Mouse (Mus musculus): ENCODE measurements around the gene Avpi1. TPM values are rescaled to one million over a fixed set of nuclear protein-coding genes. Genes with fewer than 3 reads are reported as not detected.

Gene Avpi1
- polyA plus RNA-seq, 1 experiment from 2014 or later, result 26.0 TPM

GRCm38 (mm10) chr19:42146276-42147010 lies 17.6 kb upstream of the Avpi1 start:
- no peaks in the 10 kb centered on the region for H3K27me3 ChIP-seq (ENCODE audit: control insufficient read depth, insufficient read depth, low read length)
- H3K9me3 ChIP-seq (ENCODE audit: control insufficient read depth, low read length), result no peaks in the 10 kb centered on the region
- peak overlapping the region; percentile 70; the same call in 1 of the 2 replicates for H3K9ac ChIP-seq (ENCODE audit: low read length)
- no peak for ATAC-seq (ENCODE audit: insufficient number of reproducible peaks, low FRiP score, low TSS enrichment, low read depth)
- H3K27ac ChIP-seq (replicated peaks; ENCODE audit: low read depth, low read length), result no peak overlapping the region
- no peak for DNase-seq (ENCODE audit: low spot score)
- no peak overlapping the region; the same call in 1 of the 2 replicates for H3K4me2 ChIP-seq (ENCODE audit: low read depth, severe bottlenecking)
- no peaks in the 10 kb centered on the region for H3K36me3 ChIP-seq (ENCODE audit: control insufficient read depth, insufficient read depth, low read length)
- H3K4me1 ChIP-seq (ENCODE audit: control insufficient read depth, insufficient read depth, low read length), result peaks cover 12% of the 10 kb centered on the region; the same call in 1 of the 2 replicates
- whole genome bisulfite sequencing, result 89% methylated on average over 9 of the region's 9 CpGs
- H3K4me3 ChIP-seq (ENCODE audit: low read depth, low read length), result no peak overlapping the region

DNA sequence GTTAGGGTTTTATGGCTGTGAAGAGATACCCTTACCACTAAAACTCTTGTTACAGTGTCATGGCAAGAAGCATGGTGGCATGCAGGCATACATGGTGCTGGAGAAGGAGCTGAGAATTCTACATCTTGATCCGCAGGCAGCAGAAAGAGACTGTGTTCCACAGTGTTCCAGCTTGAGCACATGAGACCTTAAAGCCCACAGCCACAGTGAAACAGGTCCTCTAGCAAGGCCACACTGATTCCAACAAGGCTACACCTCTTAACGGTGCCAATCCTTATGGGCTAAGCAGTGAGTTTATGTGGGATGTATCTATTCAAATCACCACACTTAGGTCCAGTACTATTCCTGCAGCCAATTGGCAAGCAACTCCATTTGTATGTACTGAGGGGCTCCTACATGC lies 16.9 kb upstream of the Avpi1 start:
- H3K27me3 ChIP-seq (ENCODE audit: control insufficient read depth, insufficient read depth, low read length), result no peaks in the 10 kb centered on the region
- H3K4me1 ChIP-seq (ENCODE audit: control insufficient read depth, insufficient read depth, low read length), result peaks cover 12% of the 10 kb centered on the region; the same call in 1 of the 2 replicates
- H3K27ac ChIP-seq (replicated peaks; ENCODE audit: low read depth, low read length), result no peak overlapping the region
- no peak overlapping the region for H3K4me2 ChIP-seq (ENCODE audit: low read depth, severe bottlenecking)
- no peak overlapping the region for H3K4me3 ChIP-seq (ENCODE audit: low read depth, low read length)
- DNase-seq (ENCODE audit: low spot score) (no peak), ATAC-seq (ENCODE audit: insufficient number of reproducible peaks, low FRiP score, low TSS enrichment, low read depth) (no peak)
- no peaks in the 10 kb centered on the region for H3K36me3 ChIP-seq (ENCODE audit: control insufficient read depth, insufficient read depth, low read length)
- WGBS, result 94% methylated on average over 2 of the region's 2 CpGs
- no peak overlapping the region for H3K9ac ChIP-seq (ENCODE audit: low read length)
- H3K9me3 ChIP-seq (ENCODE audit: control insufficient read depth, low read length), result no peaks in the 10 kb centered on the region

GRCm38 (mm10) chr19:42145210-42145609 lies 16.4 kb upstream of the Avpi1 start:
- H3K9ac ChIP-seq (ENCODE audit: low read length), result no peak overlapping the region
- DNase-seq (ENCODE audit: low spot score) (no peak), ATAC-seq (ENCODE audit: insufficient number of reproducible peaks, low FRiP score, low TSS enrichment, low read depth) (no peak)
- no peak overlapping the region for H3K27ac ChIP-seq (replicated peaks; ENCODE audit: low read depth, low read length)
- no peaks in the 10 kb centered on the region for H3K27me3 ChIP-seq (ENCODE audit: control insufficient read depth, insufficient read depth, low read length)
- no peak overlapping the region for H3K4me2 ChIP-seq (ENCODE audit: low read depth, severe bottlenecking)
- 73% methylated on average over 4 of the region's 4 CpGs for WGBS
- H3K9me3 ChIP-seq (ENCODE audit: control insufficient read depth, low read length), result no peaks in the 10 kb centered on the region
- H3K36me3 ChIP-seq (ENCODE audit: control insufficient read depth, insufficient read depth, low read length), result no peaks in the 10 kb centered on the region
- H3K4me3 ChIP-seq (ENCODE audit: low read depth, low read length), result no peak overlapping the region
- peaks cover 12% of the 10 kb centered on the region; the same call in 1 of the 2 replicates for H3K4me1 ChIP-seq (ENCODE audit: control insufficient read depth, insufficient read depth, low read length)

- no peaks in the 10 kb centered on the region for H3K27me3 ChIP-seq (ENCODE audit: control insufficient read depth, insufficient read depth, low read length)
- peaks cover 9% of the 10 kb centered on the region; the same call in 1 of the 2 replicates for H3K4me1 ChIP-seq (ENCODE audit: control insufficient read depth, insufficient read depth, low read length)
- H3K4me2 ChIP-seq (ENCODE audit: low read depth, severe bottlenecking), result no peak overlapping the region
- no peak for ATAC-seq (ENCODE audit: insufficient number of reproducible peaks, low FRiP score, low TSS enrichment, low read depth)
- DNase-seq (ENCODE audit: low spot score), result peak; percentile 93
- H3K9me3 ChIP-seq (ENCODE audit: control insufficient read depth, low read length), result no peaks in the 10 kb centered on the region
- WGBS, result 29% methylated on average over 8 of the region's 8 CpGs
- no peak overlapping the region for H3K27ac ChIP-seq (replicated peaks; ENCODE audit: low read depth, low read length)
- no peak overlapping the region for H3K4me3 ChIP-seq (ENCODE audit: low read depth, low read length)
- H3K36me3 ChIP-seq (ENCODE audit: control insufficient read depth, insufficient read depth, low read length), result no peaks in the 10 kb centered on the region
- H3K9ac ChIP-seq (ENCODE audit: low read length), result no peak overlapping the region
Observed at GRCm38 (mm10) chr19:42144541-42145167, 15.8 kb upstream of the Avpi1 start.

GRCm38 (mm10) chr19:42144067-42144466 lies 15.2 kb upstream of the Avpi1 start:
- no peak for DNase-seq (ENCODE audit: low spot score)
- no peak overlapping the region for H3K4me3 ChIP-seq (ENCODE audit: low read depth, low read length)
- no peak overlapping the region for H3K9ac ChIP-seq (ENCODE audit: low read length)
- H3K9me3 ChIP-seq (ENCODE audit: control insufficient read depth, low read length), result no peaks in the 10 kb centered on the region
- H3K27me3 ChIP-seq (ENCODE audit: control insufficient read depth, insufficient read depth, low read length), result no peaks in the 10 kb centered on the region
- H3K36me3 ChIP-seq (ENCODE audit: control insufficient read depth, insufficient read depth, low read length), result no peaks in the 10 kb centered on the region
- ATAC-seq (ENCODE audit: insufficient number of reproducible peaks, low FRiP score, low TSS enrichment, low read depth), result no peak
- H3K27ac ChIP-seq (replicated peaks; ENCODE audit: low read depth, low read length), result no peak overlapping the region
- peaks cover 8% of the 10 kb centered on the region; the same call in 1 of the 2 replicates for H3K4me1 ChIP-seq (ENCODE audit: control insufficient read depth, insufficient read depth, low read length)
- whole genome bisulfite sequencing, result 58% methylated on average over 6 of the region's 6 CpGs
- H3K4me2 ChIP-seq (ENCODE audit: low read depth, severe bottlenecking), result no peak overlapping the region

DNA sequence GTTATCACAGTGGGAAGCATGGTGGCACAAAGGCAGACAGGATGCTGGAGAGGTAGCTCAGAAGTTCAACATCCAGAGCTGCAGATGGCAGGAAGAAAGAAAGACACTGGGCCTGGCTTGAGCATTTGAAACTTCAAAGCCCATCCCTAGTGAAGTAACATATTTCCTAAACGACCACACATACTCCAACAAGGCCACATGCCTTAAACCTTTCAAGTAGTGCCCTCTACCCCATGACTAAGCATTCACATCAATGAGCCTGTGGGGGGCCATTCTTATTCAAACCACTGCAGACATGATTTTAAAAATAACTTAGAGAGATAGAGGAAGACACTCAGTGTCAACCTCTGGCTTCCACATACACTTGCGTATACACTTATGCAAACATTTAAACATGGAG lies 13.9 kb upstream of the Avpi1 start:
- ATAC-seq (ENCODE audit: insufficient number of reproducible peaks, low FRiP score, low TSS enrichment, low read depth), result no peak
- Histone ChIP-seq H3K4me1 (ENCODE audit: control insufficient read depth, insufficient read depth, low read length) (no peaks in the 10 kb centered on the region), H3K27me3 (ENCODE audit: control insufficient read depth, insufficient read depth, low read length) (no peaks in the 10 kb centered on the region), H3K36me3 (ENCODE audit: control insufficient read depth, insufficient read depth, low read length) (no peaks in the 10 kb centered on the region), H3K9me3 (ENCODE audit: control insufficient read depth, low read length) (no peaks in the 10 kb centered on the region), H3K4me3 (ENCODE audit: low read depth, low read length) (no peak overlapping the region), H3K4me2 (ENCODE audit: low read depth, severe bottlenecking) (no peak overlapping the region), H3K9ac (ENCODE audit: low read length) (no peak overlapping the region), H3K27ac (replicated peaks; ENCODE audit: low read depth, low read length) (no peak overlapping the region)
- DNase-seq (ENCODE audit: low spot score), result no peak
- 77% methylated on average over 2 of the region's 2 CpGs for WGBS

GRCm38 (mm10) chr19:42141998-42142397 lies 13.1 kb upstream of the Avpi1 start:
- no peak for DNase-seq (ENCODE audit: low spot score)
- Histone ChIP-seq H3K4me3 (ENCODE audit: low read depth, low read length) (no peak overlapping the region), H3K36me3 (ENCODE audit: control insufficient read depth, insufficient read depth, low read length) (no peaks in the 10 kb centered on the region), H3K9ac (ENCODE audit: low read length) (no peak overlapping the region), H3K27me3 (ENCODE audit: control insufficient read depth, insufficient read depth, low read length) (no peaks in the 10 kb centered on the region), H3K27ac (replicated peaks; ENCODE audit: low read depth, low read length) (no peak overlapping the region), H3K4me1 (ENCODE audit: control insufficient read depth, insufficient read depth, low read length) (no peaks in the 10 kb centered on the region), H3K9me3 (ENCODE audit: control insufficient read depth, low read length) (no peaks in the 10 kb centered on the region), H3K4me2 (ENCODE audit: low read depth, severe bottlenecking) (no peak overlapping the region)
- no peak for ATAC-seq (ENCODE audit: insufficient number of reproducible peaks, low FRiP score, low TSS enrichment, low read depth)
- WGBS, result 73% methylated on average over 3 of the region's 3 CpGs

DNA sequence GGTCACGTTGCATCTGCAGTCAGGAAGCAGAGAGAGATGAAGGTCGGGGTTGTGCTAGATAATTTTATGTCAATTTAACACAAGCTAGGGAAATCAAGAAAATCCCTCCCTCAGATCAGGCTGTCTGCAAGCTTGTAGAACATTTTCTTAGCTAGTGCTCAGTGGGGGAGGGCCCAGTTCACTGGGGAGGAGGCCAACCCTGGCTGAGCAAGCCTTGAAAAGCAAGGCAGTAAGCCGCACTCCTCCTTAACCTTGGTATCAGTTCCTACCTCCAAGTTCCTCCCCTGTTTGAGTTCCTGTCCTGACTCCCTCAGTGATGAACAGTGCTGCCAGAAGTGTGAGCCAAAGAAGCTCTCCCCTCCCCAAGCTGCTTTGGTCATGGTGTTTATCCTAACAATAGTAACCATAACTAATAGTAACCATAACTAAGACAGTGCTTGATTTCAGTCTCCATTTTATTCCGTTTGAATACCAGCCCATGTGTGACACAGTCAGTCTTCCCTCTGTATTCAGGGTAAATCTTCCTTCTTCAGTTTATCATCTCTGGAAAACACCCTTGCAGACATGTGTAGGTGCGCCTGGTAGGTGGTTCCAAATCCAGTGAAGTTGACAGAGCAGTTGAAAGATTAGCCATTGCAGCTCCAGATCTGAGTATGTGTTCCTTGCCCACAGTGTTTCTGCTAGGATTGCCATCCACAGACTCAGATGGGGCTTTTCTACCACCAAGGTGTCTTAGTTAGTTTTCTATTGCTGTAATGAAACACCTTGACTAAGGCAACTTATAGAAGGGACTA lies 11.1 kb upstream of the Avpi1 start:
- 81% methylated on average over 5 of the region's 5 CpGs for WGBS
- DNase-seq (ENCODE audit: low spot score) (no peak), ATAC-seq (ENCODE audit: insufficient number of reproducible peaks, low FRiP score, low TSS enrichment, low read depth) (no peak)
- no peaks in the 10 kb centered on the region for H3K27me3 ChIP-seq (ENCODE audit: control insufficient read depth, insufficient read depth, low read length)
- no peaks in the 10 kb centered on the region for H3K4me1 ChIP-seq (ENCODE audit: control insufficient read depth, insufficient read depth, low read length)
- no peak overlapping the region for H3K27ac ChIP-seq (replicated peaks; ENCODE audit: low read depth, low read length)
- no peaks in the 10 kb centered on the region for H3K9me3 ChIP-seq (ENCODE audit: control insufficient read depth, low read length)
- no peaks in the 10 kb centered on the region for H3K36me3 ChIP-seq (ENCODE audit: control insufficient read depth, insufficient read depth, low read length)
- H3K4me2 ChIP-seq (ENCODE audit: low read depth, severe bottlenecking), result no peak overlapping the region
- H3K4me3 ChIP-seq (ENCODE audit: low read depth, low read length), result no peak overlapping the region
- no peak overlapping the region for H3K9ac ChIP-seq (ENCODE audit: low read length)
